In the genomic region with DNA sequence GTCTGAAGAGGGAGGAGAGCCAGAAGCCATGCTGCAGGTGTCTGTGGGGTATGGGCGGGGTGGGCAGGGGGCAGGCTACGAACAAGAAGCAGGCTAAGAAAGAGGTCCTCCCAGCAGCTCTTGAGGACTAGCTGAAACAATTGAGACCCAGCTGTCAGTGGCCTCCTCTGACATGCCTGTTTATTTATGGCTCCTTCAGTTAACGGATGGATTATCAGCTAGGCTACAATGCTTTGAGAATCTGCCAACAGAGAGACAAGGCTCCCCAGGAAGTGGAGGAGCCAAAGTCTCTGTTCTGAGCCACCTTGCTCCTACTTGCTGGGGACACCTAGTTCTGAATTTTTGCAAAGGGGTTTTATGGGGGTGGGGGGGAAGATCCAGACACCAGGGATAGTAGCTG, we compare ENCODE assay signal across 17 mouse cellular contexts. TPM values are rescaled to one million over a fixed set of nuclear protein-coding genes. Genes with fewer than 3 reads are reported as not detected.
A peak's percentile ranks its signal among the peaks of the same experiment; 100 is the strongest.
DNase-seq lines count a peak whose midpoint lies in the region; ATAC-seq and TF ChIP-seq lines count a peak whose summit lies in the region.
"Had no signal": no experiment of that assay in that cellular context is flagged by ENCODE, and none has a peak within 500 bp of the region (broad histone marks: within the 10 kb centered on the region; RNA-seq: fewer than 3 reads in every experiment).

No protein-coding gene starts in this region.

- no peak overlapping the region for H3K4me3 ChIP-seq in heart, embryonic 11.5 days (ENCODE audit: low read depth, low read length)
- H3K4me3 ChIP-seq in heart, embryonic 15.5 days: no peak overlapping the region
- H3K4me3 ChIP-seq in MEL (ENCODE audit: control insufficient read depth in 1 of 2, insufficient read depth in 1 of 2, low read depth in 2 of 2, low read length in 2 of 2): no peak overlapping the region
- H3K4me3 ChIP-seq: embryonic facial prominence, embryonic 13.5 days; forebrain, embryonic 12.5 days; hindbrain, embryonic 12.5 days had no signal

- H3K9me3 ChIP-seq in heart, embryonic 11.5 days (replicated peaks; ENCODE audit: control insufficient read depth, low read length): no peaks in the 10 kb centered on the region
- H3K9me3 ChIP-seq in heart, embryonic 15.5 days (replicated peaks): no peaks in the 10 kb centered on the region
- no peaks in the 10 kb centered on the region for H3K9me3 ChIP-seq in MEL (replicated peaks; ENCODE audit: insufficient read depth, low read length)
- H3K9me3 ChIP-seq: embryonic facial prominence, embryonic 13.5 days; forebrain, embryonic 12.5 days; hindbrain, embryonic 12.5 days had no signal

- no peaks in the 10 kb centered on the region; the same call in 1 of the 2 replicates for H3K36me3 ChIP-seq in heart, embryonic 11.5 days (ENCODE audit: control insufficient read depth, insufficient read depth, low read length)
- peaks cover 52% of the 10 kb centered on the region for H3K36me3 ChIP-seq in heart, embryonic 15.5 days
- H3K36me3 ChIP-seq in MEL (ENCODE audit: control insufficient read depth in 1 of 2, insufficient read depth in 2 of 2, low read length in 2 of 2): peaks cover 0 to 8% of the 10 kb centered on the region in 2 experiments; a peak in 2 of 4 replicates
- H3K36me3 ChIP-seq: forebrain, embryonic 12.5 days; hindbrain, embryonic 12.5 days had no signal

- no peak for TF ChIP-seq RAD21 in MEL (IDR thresholded peaks at IDR 0.05; ENCODE audit: low read depth, low read length)

- TF ChIP-seq EP300 in MEL (IDR thresholded peaks at IDR 0.05; ENCODE audit: low read depth in 1 of 2, low read length in 2 of 2): peak; percentile 85 to 92

- TF ChIP-seq CTCF in MEL (IDR thresholded peaks at IDR 0.05 in 2 of 3, conservative IDR thresholded peaks at IDR 0.05 in 1 of 3; ENCODE audit: control insufficient read depth in 1 of 3, insufficient read depth in 1 of 3, low read depth in 2 of 3, low read length in 3 of 3, poor library complexity in 1 of 3, severe bottlenecking in 1 of 3): no peak

- no peak for DNase-seq in heart, postnatal 4 days
- DNase-seq in heart, adult 8-10 months (ENCODE audit: low spot score): no peak
- peak; percentile 64 for DNase-seq in MEL (ENCODE audit: low read depth, low spot score)
- DNase-seq: adrenal gland, adult 2 months; gastrocnemius, postnatal 25 days; kidney, adult 11 months; kidney, adult 9 months had no signal

- 55% methylated on average over 3 of the region's 3 CpGs for WGBS in heart, embryonic 11.5 days (ENCODE audit: insufficient replicate concordance)
- 32% methylated on average over 3 of the region's 3 CpGs for WGBS in heart, embryonic 15.5 days

- TF ChIP-seq POLR2A in MEL (IDR thresholded peaks at IDR 0.05; ENCODE audit: control insufficient read depth in 1 of 2, insufficient read depth in 1 of 2, low read depth in 1 of 2, low read length in 2 of 2, poor library complexity in 1 of 2): no peak

- peaks cover 13% of the 10 kb centered on the region for H3K4me1 ChIP-seq in heart, embryonic 11.5 days (ENCODE audit: control insufficient read depth, insufficient read depth, low read length)
- H3K4me1 ChIP-seq in heart, embryonic 15.5 days (replicated peaks): peaks cover 21% of the 10 kb centered on the region
- H3K4me1 ChIP-seq in MEL (ENCODE audit: control insufficient read depth in 1 of 2, insufficient read depth in 2 of 2, low read length in 2 of 2): peaks cover 9 to 19% of the 10 kb centered on the region in 2 experiments; a peak in 3 of 4 replicates
- H3K4me1 ChIP-seq: embryonic facial prominence, embryonic 13.5 days; forebrain, embryonic 12.5 days; hindbrain, embryonic 12.5 days had no signal

- H3K27ac ChIP-seq in heart, embryonic 11.5 days (ENCODE audit: low read depth, low read length): peak overlapping the region; percentile 64; the same call in 1 of the 2 replicates
- H3K27ac ChIP-seq in heart, embryonic 15.5 days: peak overlapping the region; percentile 74
- peak overlapping the region; percentile 35; the same call in 1 of the 2 replicates for H3K27ac ChIP-seq in MEL (ENCODE audit: control insufficient read depth, low read depth, low read length)
- H3K27ac ChIP-seq: embryonic facial prominence, embryonic 13.5 days; forebrain, embryonic 12.5 days; hindbrain, embryonic 12.5 days had no signal

- no peaks in the 10 kb centered on the region for H3K79me2 ChIP-seq in MEL (ENCODE audit: control insufficient read depth, insufficient read depth, low read length, poor library complexity)

- ATAC-seq in heart, embryonic 11.5 days (replicated peaks; ENCODE audit: insufficient number of reproducible peaks, low FRiP score, low TSS enrichment): no peak
- ATAC-seq in heart, embryonic 15.5 days (replicated peaks; ENCODE audit: insufficient number of reproducible peaks, insufficient read depth, low FRiP score, low read depth): 0 out of 2 replicates have a peak, but pooled peaks have one; percentile 15
- peak; percentile 35 for ATAC-seq in megakaryocyte-erythroid progenitor cell, adult 5-6 weeks (replicated peaks; ENCODE audit: low FRiP score, low TSS enrichment, poor library complexity, severe bottlenecking)
- ATAC-seq: forebrain, embryonic 16.5 days; hindbrain, embryonic 16.5 days; inflammation-experienced regulatory T-cells, adult 6 months had no signal

- H3K4me2 ChIP-seq in heart, embryonic 11.5 days: no peak overlapping the region
- H3K4me2 ChIP-seq in heart, embryonic 15.5 days: no peak overlapping the region
- H3K4me2 ChIP-seq: embryonic facial prominence, embryonic 13.5 days; forebrain, embryonic 12.5 days; hindbrain, embryonic 12.5 days had no signal

- H3K9ac ChIP-seq in heart, embryonic 11.5 days (ENCODE audit: low read depth, low read length): no peak overlapping the region
- no peak overlapping the region for H3K9ac ChIP-seq in heart, embryonic 15.5 days
- no peak overlapping the region for H3K9ac ChIP-seq in MEL (ENCODE audit: control insufficient read depth, low read depth, low read length, poor library complexity, severe bottlenecking)
- H3K9ac ChIP-seq: embryonic facial prominence, embryonic 13.5 days; forebrain, embryonic 12.5 days; hindbrain, embryonic 12.5 days had no signal

- H3K27me3 ChIP-seq in heart, embryonic 11.5 days (ENCODE audit: control insufficient read depth, insufficient read depth, low read length): 0 out of 2 replicates have a peak, but pooled peaks cover 5% of the 10 kb centered on the region
- H3K27me3 ChIP-seq in heart, embryonic 15.5 days: no peaks in the 10 kb centered on the region
- no peaks in the 10 kb centered on the region for H3K27me3 ChIP-seq in MEL (ENCODE audit: control insufficient read depth in 1 of 2, insufficient read depth in 2 of 2, low read length in 2 of 2)
- H3K27me3 ChIP-seq: CH12.LX; embryonic facial prominence, embryonic 13.5 days; forebrain, embryonic 12.5 days; hindbrain, embryonic 12.5 days had no signal

TF ChIP-seq in MEL, 35 proteins besides CTCF, POLR2A, EP300 and RAD21 (continues in another document):
- no peak for TF ChIP-seq TAL1 (IDR thresholded peaks at IDR 0.05; ENCODE audit: low read length)
- no peak for TF ChIP-seq MAZ (IDR thresholded peaks at IDR 0.05; ENCODE audit: low read depth, low read length)
- no peak for TF ChIP-seq ZC3H11A (IDR thresholded peaks at IDR 0.05; ENCODE audit: low read depth, low read length)
- TF ChIP-seq HCFC1 (IDR thresholded peaks at IDR 0.05; ENCODE audit: low read depth, low read length): no peak
- no peak for TF ChIP-seq POLR2AphosphoS5 (IDR thresholded peaks at IDR 0.05; ENCODE audit: borderline replicate concordance, low read depth, low read length)
- TF ChIP-seq SMC3 (IDR thresholded peaks at IDR 0.05; ENCODE audit: low read depth, low read length): 0 out of 2 replicates have a peak, but pooled peaks have one; percentile 2
- no peak for TF ChIP-seq CHD1 (IDR thresholded peaks at IDR 0.05; ENCODE audit: low read depth, low read length)
- peak; percentile 62; the same call in 1 of the 2 replicates for TF ChIP-seq MXI1 (IDR thresholded peaks at IDR 0.05; ENCODE audit: low read depth, low read length)
- no peak for TF ChIP-seq JUND (IDR thresholded peaks at IDR 0.05; ENCODE audit: low read depth, low read length)
- no peak for TF ChIP-seq NRF1 (IDR thresholded peaks at IDR 0.05; ENCODE audit: insufficient read depth, low read depth, low read length, poor library complexity, severe bottlenecking)
- no peak for TF ChIP-seq ZKSCAN1 (IDR thresholded peaks at IDR 0.05; ENCODE audit: low read depth, low read length)
- TF ChIP-seq ZNF384 (IDR thresholded peaks at IDR 0.05; ENCODE audit: low read depth, low read length): no peak
- TF ChIP-seq ETS1 (IDR thresholded peaks at IDR 0.05; ENCODE audit: low read depth, low read length): peak; percentile 72
- TF ChIP-seq GATA1 (IDR thresholded peaks at IDR 0.05; ENCODE audit: low read depth, low read length): peak; percentile 54; the same call in 1 of the 2 replicates
- no peak for TF ChIP-seq UBTF (IDR thresholded peaks at IDR 0.05; ENCODE audit: borderline replicate concordance, insufficient read depth, low read depth, low read length)
- TF ChIP-seq TBP (IDR thresholded peaks at IDR 0.05; ENCODE audit: low read depth, low read length): no peak

RNA-seq across cellular contexts. Expression of a gene that starts 36.5 kb away (rescaled TPM):
- 116 and 132 TPM in 2 replicates for polyA plus RNA-seq in heart, embryonic 11.5 days (2014; fragmentation: Nextera tagmentation; extraction: Ambion mirVana)
- 100 to 1,000 TPM; 164 to 171 TPM for total RNA-seq in heart, postnatal 4 days (2021)
- polyA plus RNA-seq in heart, embryonic 15.5 days (2015; fragmentation: Nextera tagmentation; extraction: Ambion mirVana): 321 and 325 TPM in 2 replicates
- 100 to 1,000 TPM; 584 to 827 (median 671) TPM for total RNA-seq in heart, adult 8-10 months (2022)
- 6.0 and 8.0 TPM in 2 replicates for total RNA-seq in MEL (2012; rRNA removed)
- 1 to 10 TPM in 1 of 2 experiments, not detected in 1; 8.2 TPM for polyA plus RNA-seq in MEL (2012; ENCODE audit: insufficient read depth in 1 of 2, insufficient read length in 2 of 2, low read depth in 1 of 2, low replicate concordance in 2 of 2, missing spikeins in 1 of 2)
- total RNA-seq in megakaryocyte-erythroid progenitor cell, adult 5-6 weeks (2014; fragmentation: Nextera tagmentation): 15.8 and 16.1 TPM in 2 replicates
- total RNA-seq in megakaryocyte-erythroid progenitor cell, adult 5-6 weeks (2017): 3.7 and 5.2 TPM in 2 replicates

RNA-seq across cellular contexts. Expression of a gene that starts 44.1 kb away (rescaled TPM):
- 39.6 and 46.1 TPM in 2 replicates for polyA plus RNA-seq in heart, embryonic 11.5 days (2014; fragmentation: Nextera tagmentation; extraction: Ambion mirVana)
- 10 to 100 TPM; 48.1 to 52.2 TPM for total RNA-seq in heart, postnatal 4 days (2021)
- 52.2 and 65.6 TPM in 2 replicates for polyA plus RNA-seq in heart, embryonic 15.5 days (2015; fragmentation: Nextera tagmentation; extraction: Ambion mirVana)
- 100 to 1,000 TPM in 2 of 4 experiments, 10 to 100 TPM in 2; 83.8 to 137 (median 102) TPM for total RNA-seq in heart, adult 8-10 months (2022)
- 27.2 and 49.4 TPM in 2 replicates for total RNA-seq in MEL (2012; rRNA removed)
- polyA plus RNA-seq in MEL (2012; ENCODE audit: insufficient read depth in 1 of 2, insufficient read length in 2 of 2, low read depth in 1 of 2, low replicate concordance in 2 of 2, missing spikeins in 1 of 2): 10 to 100 TPM in 1 of 2 experiments, not detected in 1; 28.0 TPM
- total RNA-seq in megakaryocyte-erythroid progenitor cell, adult 5-6 weeks (2014; fragmentation: Nextera tagmentation): 142 and 145 TPM in 2 replicates
- total RNA-seq in megakaryocyte-erythroid progenitor cell, adult 5-6 weeks (2017): 155 and 216 TPM in 2 replicates

Comparison
In these comparisons a context has a peak if more than half of its experiments do, and no peak if none do; other contexts are left out.
1. RNA of a gene that starts 36.5 kb away (total RNA-seq): 584 to 827 TPM in heart, adult 8-10 months and 164 to 171 TPM in heart, postnatal 4 days; 3.7 to 16.1 TPM in megakaryocyte-erythroid progenitor cell, adult 5-6 weeks and 6.0 to 8.0 TPM in MEL; every median in the first group is over 4 times any median in the second.
2. Peak in every context shown above with its lines, with median percentiles within 50 percentile points of each other: H3K27ac ChIP-seq.